Mouse (Mus musculus) neural tube, embryonic 10.5 days (tissue): ENCODE data around the gene Ncln.
A peak's percentile ranks its signal among the peaks of the same experiment; 100 is the strongest.
"Not testable (repeated sequence)": the region's sequence is repeated elsewhere in the genome, so short reads cannot be mapped to it uniquely, and the experiment has no call there.

ENCODE experiments used
- DNase-seq: peaks from one replicate; pipeline ENCODE4 v3.0.0-alpha.2; 2017; ENCODE audit warnings: low spot score; ENCODE audit errors: extremely low spot score

Ncln gene

GRCm38 (mm10) chr10:81462917-81463316 lies 33.3 kb downstream of the Ncln start:
- DNase-seq = no peak

GRCm38 (mm10) chr10:81462415-81462804 lies 33.8 kb downstream of the Ncln start:
- DNase-seq = no peak

- DNase-seq = no peak
These were observed 34.3 kb downstream of the Ncln start for GRCm38 (mm10) chr10:81461673-81462414.

- no peak for DNase-seq
These were observed 35.2 kb downstream of the Ncln start for GRCm38 (mm10) chr10:81460951-81461350.

DNA sequence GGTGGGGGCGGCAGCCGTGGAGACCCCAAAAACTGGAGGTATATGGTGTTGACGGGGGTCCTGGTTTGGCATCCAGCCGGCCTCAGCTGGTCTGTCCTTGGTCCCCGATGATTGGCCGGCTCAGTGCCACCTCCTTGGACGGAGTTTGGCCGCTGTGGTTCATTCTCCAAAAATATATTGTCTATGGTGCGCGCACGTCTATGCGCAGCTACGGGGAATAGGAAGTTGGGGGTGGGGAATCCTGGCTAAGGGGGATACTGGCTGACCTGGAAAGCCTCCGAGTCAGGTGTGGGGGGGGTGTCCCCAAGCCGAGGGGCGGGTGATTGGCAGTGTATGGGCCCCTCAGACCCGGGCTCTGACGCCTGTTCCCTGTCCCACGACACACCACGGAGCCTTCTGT lies 35.7 kb downstream of the Ncln start:
- DNase-seq = no peak

DNA sequence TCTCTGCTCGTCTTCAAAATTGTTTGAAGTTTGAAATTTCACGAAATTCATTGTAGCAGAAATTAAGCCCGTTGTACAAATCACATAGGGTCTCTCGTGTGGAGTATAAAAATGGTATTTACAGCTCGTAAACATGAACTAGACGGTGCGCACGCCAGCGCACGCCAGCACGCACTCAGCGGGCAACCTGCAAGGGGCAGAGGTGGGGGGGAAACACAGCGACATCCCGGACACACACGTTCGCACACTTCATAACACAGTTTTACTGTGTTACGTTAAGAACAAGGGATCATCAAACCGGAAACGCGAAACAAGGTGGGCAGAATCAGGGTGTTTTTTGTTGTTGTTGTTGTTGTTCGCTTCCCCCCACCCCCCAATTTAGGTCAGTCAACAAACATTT lies 36.8 kb downstream of the Ncln start:
- DNase-seq = no peak

DNA sequence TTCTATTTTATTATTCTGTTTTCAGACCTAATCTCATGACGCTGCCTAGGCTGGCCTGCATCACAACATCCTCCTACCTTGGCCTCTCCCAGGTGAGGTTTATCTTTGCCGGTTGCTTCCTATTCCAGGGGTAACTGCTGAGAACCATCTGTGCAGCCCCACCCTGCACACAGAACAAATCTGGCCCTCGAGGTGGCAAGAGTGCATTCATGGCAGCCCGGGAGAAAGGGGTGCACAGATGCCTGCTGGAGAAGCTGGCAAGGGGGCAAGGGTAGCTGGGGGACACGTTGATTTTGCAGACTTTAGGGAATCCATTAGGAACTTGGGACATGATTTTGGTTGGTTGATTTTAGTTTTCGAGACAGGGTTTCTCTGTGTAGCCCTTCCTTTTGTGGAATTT lies 37.9 kb downstream of the Ncln start:
- no peak for DNase-seq

GRCm38 (mm10) chr10:81457624-81458023 lies 38.6 kb downstream of the Ncln start:
- no peak for DNase-seq

- DNase-seq = no peak
These were observed 39.1 kb downstream of the Ncln start for GRCm38 (mm10) chr10:81456983-81457563.

DNA sequence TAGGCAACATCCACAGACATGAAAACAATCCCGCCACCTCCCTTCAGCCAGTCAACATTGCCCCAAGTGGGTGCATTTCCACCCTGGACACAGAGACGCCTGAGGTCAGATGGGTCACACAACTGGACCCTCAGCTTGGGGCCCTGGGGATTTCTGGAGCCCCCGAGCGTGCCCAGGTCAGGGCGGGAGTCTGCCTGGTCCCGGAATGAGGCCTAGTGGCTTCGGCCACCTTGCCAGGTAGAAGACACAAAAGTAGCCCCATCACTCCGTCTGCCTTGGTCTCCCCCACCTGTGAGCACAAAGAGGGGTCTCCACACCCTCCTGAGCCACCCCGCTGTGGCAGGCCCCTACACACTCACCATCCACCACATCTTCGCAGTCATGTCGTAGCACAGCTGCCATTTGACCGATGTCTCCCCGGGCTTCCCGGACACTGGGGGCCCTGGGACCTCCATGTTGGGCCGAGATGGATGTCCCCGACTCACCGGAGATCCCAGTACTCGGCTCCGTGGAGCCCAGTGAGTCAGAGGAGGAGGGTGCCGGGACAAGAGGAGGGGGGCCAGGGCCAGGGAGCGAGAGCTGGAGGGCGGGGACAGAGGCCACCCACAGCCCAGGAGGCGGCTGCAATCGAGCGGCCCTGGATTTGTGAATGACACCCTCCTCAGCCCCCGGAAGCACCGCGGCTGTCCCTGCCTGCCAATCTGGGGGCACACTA lies 40.9 kb downstream of the Ncln start, which contains the start of gene Nfic:
Nfic (minus strand) TSS at position 455 of the 715 bp plus-strand sequence.
- no peak for DNase-seq

DNA sequence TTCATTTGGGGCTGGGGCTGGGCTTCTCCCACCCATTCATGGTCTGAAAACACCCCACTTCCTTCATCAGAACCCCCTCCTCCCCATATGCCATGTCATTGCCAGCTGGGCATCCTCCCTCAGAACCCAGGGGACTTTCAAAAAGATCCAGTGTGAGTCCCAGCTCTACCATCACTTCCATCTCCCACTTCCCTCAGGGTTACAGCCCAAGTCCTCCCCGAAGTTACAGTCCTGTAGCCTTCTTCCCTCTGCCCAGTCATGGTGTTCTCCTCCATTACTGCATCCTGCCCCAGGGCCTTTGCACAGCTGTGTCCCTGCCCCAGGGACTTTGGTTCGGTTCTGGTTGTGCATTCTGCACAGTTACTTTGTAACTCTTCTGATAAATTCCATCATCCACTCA lies 42.1 kb downstream of the Ncln start:
- DNase-seq = no peak

DNA sequence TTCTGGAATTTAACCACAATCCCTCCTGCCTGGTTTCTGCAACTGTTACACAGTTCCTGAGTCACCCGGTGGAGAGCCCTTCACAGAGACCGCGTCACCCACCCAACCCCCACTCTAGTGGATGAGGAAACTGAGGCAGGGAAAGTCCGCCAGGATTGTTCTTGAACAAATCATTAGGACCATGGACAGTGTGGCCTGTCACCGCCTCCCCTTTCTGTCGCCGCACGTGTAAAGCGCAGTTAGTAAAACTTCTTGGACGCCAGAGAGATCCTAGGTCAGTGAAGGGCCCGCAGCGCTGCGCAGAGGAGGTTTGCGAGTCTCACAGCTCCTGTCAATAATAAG lies 43.3 kb downstream of the Ncln start:
- no peak for DNase-seq

DNA sequence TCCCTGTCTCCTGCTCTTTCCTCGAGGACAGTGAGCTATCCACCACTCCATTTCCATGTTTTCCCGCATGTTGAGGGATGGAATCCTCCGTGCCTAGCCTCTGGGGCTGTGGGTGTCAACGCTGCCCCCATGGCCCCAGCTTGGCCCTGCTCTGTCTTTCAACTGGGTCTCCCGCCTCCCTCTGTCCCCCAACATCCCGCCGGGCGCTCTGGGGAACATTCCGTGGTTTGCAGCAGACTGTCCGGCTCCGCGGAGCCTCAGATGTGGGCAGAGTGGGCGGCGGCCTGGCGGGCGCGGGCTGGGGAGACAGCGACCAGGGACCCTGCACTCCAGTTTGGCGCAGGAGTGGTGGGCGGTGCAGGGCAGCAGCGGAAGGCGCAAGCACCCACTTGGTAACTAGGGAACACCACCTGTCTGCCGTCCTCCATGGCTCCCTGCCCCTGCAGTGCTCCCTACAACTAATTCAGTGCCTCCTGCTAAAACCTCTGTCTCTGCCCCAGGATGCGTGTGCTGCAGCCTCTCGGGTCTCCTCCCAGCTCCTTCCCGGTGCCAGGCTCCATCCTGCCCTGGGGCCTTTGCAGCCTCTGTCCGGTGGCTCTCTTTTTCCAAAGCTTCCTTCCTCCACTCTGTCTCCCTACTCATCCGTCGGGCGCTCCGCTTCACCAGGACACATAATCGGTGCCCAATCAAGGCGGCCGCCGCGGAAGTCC lies 43.8 kb downstream of the Ncln start:
- DNase-seq = no peak

GRCm38 (mm10) chr10:81451365-81451745 lies 44.8 kb downstream of the Ncln start:
- no peak for DNase-seq

GRCm38 (mm10) chr10:81450641-81451364 lies 45.4 kb downstream of the Ncln start:
- no peak for DNase-seq

DNA sequence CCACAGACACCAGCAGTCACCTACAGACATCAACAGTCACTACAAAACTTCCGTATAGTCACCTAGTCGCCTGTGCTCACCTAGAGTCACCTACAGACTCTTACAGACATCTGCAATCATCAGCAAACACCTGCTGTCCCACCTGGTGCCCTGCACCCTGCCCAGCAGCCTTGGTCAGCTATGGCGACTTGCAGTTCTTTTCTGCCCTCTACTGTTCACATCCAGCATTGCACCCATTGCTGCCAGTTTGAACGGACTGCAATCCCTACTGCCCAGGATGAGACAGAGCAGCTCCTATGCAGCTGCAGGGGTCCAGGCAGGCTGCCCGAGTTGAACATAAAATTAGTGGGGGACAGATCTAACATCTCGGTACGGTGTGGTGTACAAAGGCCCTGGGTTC lies 46.1 kb downstream of the Ncln start:
- peak; percentile 88 for DNase-seq

DNA sequence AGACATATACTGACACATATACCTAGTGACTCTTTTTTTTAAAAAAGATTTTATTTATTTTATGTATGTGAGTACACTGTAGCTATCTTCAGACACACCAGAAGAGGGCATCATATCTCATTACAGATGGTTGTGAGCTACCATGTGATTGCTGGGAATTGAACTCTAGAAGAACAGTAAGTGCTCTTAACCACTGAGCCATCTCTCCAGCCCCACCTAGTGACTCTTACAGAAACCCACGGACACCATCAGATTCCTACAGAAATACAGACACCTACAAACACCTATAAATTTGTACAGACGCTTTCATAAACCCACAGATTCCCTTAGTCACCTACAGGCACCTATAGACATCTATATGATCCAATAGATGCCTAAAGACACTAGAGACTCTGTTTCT lies 50.7 kb downstream of the Ncln start:
- DNase-seq = not testable (repeated sequence)

DNA sequence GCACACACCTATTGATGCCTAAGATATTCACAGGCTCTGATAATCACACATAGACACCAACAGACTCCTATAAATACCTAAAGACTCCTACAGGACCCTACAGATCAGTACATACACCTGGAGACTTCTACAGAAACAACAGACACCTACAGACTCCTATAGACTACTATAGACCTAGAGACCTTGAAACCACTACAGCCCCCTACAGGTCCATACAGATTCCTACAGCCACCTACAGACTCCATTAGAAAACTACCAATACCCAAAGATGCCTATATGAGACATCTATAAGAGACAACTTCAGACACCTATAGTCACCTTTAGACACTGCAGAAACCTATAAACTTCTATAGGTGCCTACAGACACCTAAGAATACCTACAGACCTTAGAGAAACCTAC lies 55.2 kb downstream of the Ncln start:
- no peak for DNase-seq
